Mouse (Mus musculus): ENCODE results near the gene Ndufa6. TPM values are rescaled to one million over a fixed set of nuclear protein-coding genes. Genes with fewer than 3 reads are reported as not detected.
A peak's percentile ranks its signal among the peaks of the same experiment; 100 is the strongest.

Gene Ndufa6
- polyA plus RNA-seq, 1 experiment from 2014 or later = 396 TPM

- Histone ChIP-seq H3K36me3 (ENCODE audit: control insufficient read depth, insufficient read depth, low read length) (peaks cover 11% of the 10 kb centered on the region), H3K27ac (ENCODE audit: low read depth, low read length) (peak overlapping the region; percentile 75; the same call in 1 of the 2 replicates), H3K4me2 (replicated peaks; ENCODE audit: low read depth, low read length) (peak overlapping the region; percentile 84), H3K4me3 (ENCODE audit: low read length) (peak overlapping the region; percentile 51), H3K27me3 (ENCODE audit: control insufficient read depth, insufficient read depth, low read length) (no peaks in the 10 kb centered on the region), H3K9me3 (ENCODE audit: control insufficient read depth, low read length) (no peaks in the 10 kb centered on the region), H3K4me1 (ENCODE audit: control insufficient read depth, insufficient read depth, low read length) (peaks cover 16% of the 10 kb centered on the region), H3K9ac (ENCODE audit: low read depth, low read length) (peak overlapping the region; percentile 73)
- ATAC-seq (ENCODE audit: low FRiP score, low TSS enrichment) = no peak
- 39% methylated on average over 21 of the region's 21 CpGs for WGBS
These were observed 13.6 kb downstream of the Ndufa6 start for GRCm38 (mm10) chr15:82340414-82341035.

- H3K4me1 ChIP-seq (ENCODE audit: control insufficient read depth, insufficient read depth, low read length) = peaks cover 16% of the 10 kb centered on the region
- WGBS = 72% methylated on average over 8 of the region's 8 CpGs
- H3K9ac ChIP-seq (ENCODE audit: low read depth, low read length) = no peak overlapping the region
- H3K36me3 ChIP-seq (ENCODE audit: control insufficient read depth, insufficient read depth, low read length) = peaks cover 19% of the 10 kb centered on the region
- H3K9me3 ChIP-seq (ENCODE audit: control insufficient read depth, low read length) = no peaks in the 10 kb centered on the region
- no peak overlapping the region for H3K4me2 ChIP-seq (replicated peaks; ENCODE audit: low read depth, low read length)
- ATAC-seq (ENCODE audit: low FRiP score, low TSS enrichment) = no peak
- no peaks in the 10 kb centered on the region for H3K27me3 ChIP-seq (ENCODE audit: control insufficient read depth, insufficient read depth, low read length)
- H3K27ac ChIP-seq (ENCODE audit: low read depth, low read length) = no peak overlapping the region
- no peak overlapping the region for H3K4me3 ChIP-seq (ENCODE audit: low read length)
These were observed 14.4 kb downstream of the Ndufa6 start for GRCm38 (mm10) chr15:82339634-82340254.

GRCm38 (mm10) chr15:82339150-82339549 lies 15.0 kb downstream of the Ndufa6 start:
- Histone ChIP-seq H3K4me2 (replicated peaks; ENCODE audit: low read depth, low read length) (peak overlapping the region; percentile 72), H3K9me3 (ENCODE audit: control insufficient read depth, low read length) (no peaks in the 10 kb centered on the region), H3K4me3 (ENCODE audit: low read length) (peak overlapping the region; percentile 53), H3K4me1 (ENCODE audit: control insufficient read depth, insufficient read depth, low read length) (peaks cover 16% of the 10 kb centered on the region), H3K27ac (ENCODE audit: low read depth, low read length) (no peak overlapping the region), H3K36me3 (ENCODE audit: control insufficient read depth, insufficient read depth, low read length) (peaks cover 25% of the 10 kb centered on the region), H3K9ac (ENCODE audit: low read depth, low read length) (peak overlapping the region; percentile 65; the same call in 1 of the 2 replicates), H3K27me3 (ENCODE audit: control insufficient read depth, insufficient read depth, low read length) (no peaks in the 10 kb centered on the region)
- WGBS = 62% methylated on average over 10 of the region's 10 CpGs
- ATAC-seq (ENCODE audit: low FRiP score, low TSS enrichment) = no peak

GRCm38 (mm10) chr15:82338593-82339112 lies 15.5 kb downstream of the Ndufa6 start, which contains the start of the genes Naga, Pheta2 and Smdt1:
Naga (minus strand) TSS chr15:82338925.
Pheta2 (plus strand) TSS chr15:82338942.
Smdt1 (plus strand) TSS chr15:82338959.
- peak within 1 kb of the TSS; percentile 53 for H3K4me3 ChIP-seq (ENCODE audit: low read length)
- peak; percentile 88 for ATAC-seq (ENCODE audit: low FRiP score, low TSS enrichment)
- peaks cover 27% of the 10 kb centered on the region for H3K36me3 ChIP-seq (ENCODE audit: control insufficient read depth, insufficient read depth, low read length)
- peaks cover 16% of the 10 kb centered on the region for H3K4me1 ChIP-seq (ENCODE audit: control insufficient read depth, insufficient read depth, low read length)
- no peaks in the 10 kb centered on the region for H3K27me3 ChIP-seq (ENCODE audit: control insufficient read depth, insufficient read depth, low read length)
- H3K9ac ChIP-seq (ENCODE audit: low read depth, low read length) = peak within 1 kb of the TSS; percentile 65
- H3K4me2 ChIP-seq (replicated peaks; ENCODE audit: low read depth, low read length) = peak within 1 kb of the TSS; percentile 72
- peak within 1 kb of the TSS; percentile 30; the same call in 1 of the 2 replicates for H3K27ac ChIP-seq (ENCODE audit: low read depth, low read length)
- WGBS = 0% methylated on average over 39 of the region's 41 CpGs
- no peaks in the 10 kb centered on the region for H3K9me3 ChIP-seq (ENCODE audit: control insufficient read depth, low read length)

GRCm38 (mm10) chr15:82337875-82338274 lies 16.2 kb downstream of the Ndufa6 start:
- 0 out of 2 replicates have a peak overlapping the region, but pooled peaks have one; percentile 30 for H3K27ac ChIP-seq (ENCODE audit: low read depth, low read length)
- peaks cover 27% of the 10 kb centered on the region for H3K36me3 ChIP-seq (ENCODE audit: control insufficient read depth, insufficient read depth, low read length)
- peaks cover 16% of the 10 kb centered on the region for H3K4me1 ChIP-seq (ENCODE audit: control insufficient read depth, insufficient read depth, low read length)
- H3K9ac ChIP-seq (ENCODE audit: low read depth, low read length) = peak overlapping the region; percentile 65
- ATAC-seq (ENCODE audit: low FRiP score, low TSS enrichment) = no peak
- no peaks in the 10 kb centered on the region for H3K9me3 ChIP-seq (ENCODE audit: control insufficient read depth, low read length)
- peak overlapping the region; percentile 53 for H3K4me3 ChIP-seq (ENCODE audit: low read length)
- peak overlapping the region; percentile 72 for H3K4me2 ChIP-seq (replicated peaks; ENCODE audit: low read depth, low read length)
- H3K27me3 ChIP-seq (ENCODE audit: control insufficient read depth, insufficient read depth, low read length) = no peaks in the 10 kb centered on the region
- WGBS = 24% methylated on average over 4 of the region's 4 CpGs

- no peak overlapping the region for H3K4me3 ChIP-seq (ENCODE audit: low read length)
These were observed 17.5 kb downstream of the Ndufa6 start for GRCm38 (mm10) chr15:82336629-82337028.

GRCm38 (mm10) chr15:82335194-82335593 lies 18.9 kb downstream of the Ndufa6 start:
- WGBS = 100% methylated on average over 4 of the region's 4 CpGs
- Histone ChIP-seq H3K4me3 (ENCODE audit: low read length) (no peak overlapping the region), H3K27me3 (ENCODE audit: control insufficient read depth, insufficient read depth, low read length) (no peaks in the 10 kb centered on the region), H3K4me1 (ENCODE audit: control insufficient read depth, insufficient read depth, low read length) (peaks cover 11% of the 10 kb centered on the region), H3K4me2 (replicated peaks; ENCODE audit: low read depth, low read length) (no peak overlapping the region), H3K27ac (ENCODE audit: low read depth, low read length) (no peak overlapping the region), H3K9me3 (ENCODE audit: control insufficient read depth, low read length) (no peaks in the 10 kb centered on the region), H3K36me3 (ENCODE audit: control insufficient read depth, insufficient read depth, low read length) (peaks cover 31% of the 10 kb centered on the region), H3K9ac (ENCODE audit: low read depth, low read length) (no peak overlapping the region)
- no peak for ATAC-seq (ENCODE audit: low FRiP score, low TSS enrichment)

More at GRCm38 (mm10) chr15:82336629-82337028, 17.5 kb downstream of the Ndufa6 start:
- no peak for ATAC-seq (ENCODE audit: low FRiP score, low TSS enrichment)
- 91% methylated on average over 12 of the region's 12 CpGs for WGBS
- H3K27me3 ChIP-seq (ENCODE audit: control insufficient read depth, insufficient read depth, low read length) = no peaks in the 10 kb centered on the region
- H3K4me2 ChIP-seq (replicated peaks; ENCODE audit: low read depth, low read length) = no peak overlapping the region
- no peak overlapping the region for H3K9ac ChIP-seq (ENCODE audit: low read depth, low read length)
- peaks cover 27% of the 10 kb centered on the region for H3K36me3 ChIP-seq (ENCODE audit: control insufficient read depth, insufficient read depth, low read length)
- no peaks in the 10 kb centered on the region for H3K9me3 ChIP-seq (ENCODE audit: control insufficient read depth, low read length)
- no peak overlapping the region for H3K27ac ChIP-seq (ENCODE audit: low read depth, low read length)
- H3K4me1 ChIP-seq (ENCODE audit: control insufficient read depth, insufficient read depth, low read length) = peaks cover 11% of the 10 kb centered on the region

- ATAC-seq (ENCODE audit: low FRiP score, low TSS enrichment) = no peak
- no peaks in the 10 kb centered on the region for H3K9me3 ChIP-seq (ENCODE audit: control insufficient read depth, low read length)
- H3K36me3 ChIP-seq (ENCODE audit: control insufficient read depth, insufficient read depth, low read length) = peaks cover 8% of the 10 kb centered on the region; the same call in 1 of the 2 replicates
- peaks cover 5% of the 10 kb centered on the region; the same call in 1 of the 2 replicates for H3K4me1 ChIP-seq (ENCODE audit: control insufficient read depth, insufficient read depth, low read length)
- H3K27me3 ChIP-seq (ENCODE audit: control insufficient read depth, insufficient read depth, low read length) = no peaks in the 10 kb centered on the region
- no peak overlapping the region for H3K4me2 ChIP-seq (replicated peaks; ENCODE audit: low read depth, low read length)
- no peak overlapping the region for H3K9ac ChIP-seq (ENCODE audit: low read depth, low read length)
- H3K4me3 ChIP-seq (ENCODE audit: low read length) = no peak overlapping the region
- H3K27ac ChIP-seq (ENCODE audit: low read depth, low read length) = no peak overlapping the region
- 68% methylated on average over 2 of the region's 2 CpGs for WGBS
These were observed 28.7 kb downstream of the Ndufa6 start for GRCm38 (mm10) chr15:82325382-82325781.

GRCm38 (mm10) chr15:82322195-82322594 lies 31.9 kb downstream of the Ndufa6 start:
- WGBS = 74% methylated on average over 8 of the region's 8 CpGs
- H3K4me3 ChIP-seq (ENCODE audit: low read length) = no peak overlapping the region
- no peak overlapping the region for H3K9ac ChIP-seq (ENCODE audit: low read depth, low read length)
- ATAC-seq (ENCODE audit: low FRiP score, low TSS enrichment) = no peak
- H3K27ac ChIP-seq (ENCODE audit: low read depth, low read length) = no peak overlapping the region
- H3K27me3 ChIP-seq (ENCODE audit: control insufficient read depth, insufficient read depth, low read length) = no peaks in the 10 kb centered on the region
- H3K36me3 ChIP-seq (ENCODE audit: control insufficient read depth, insufficient read depth, low read length) = no peaks in the 10 kb centered on the region
- no peaks in the 10 kb centered on the region for H3K9me3 ChIP-seq (ENCODE audit: control insufficient read depth, low read length)
- peaks cover 5% of the 10 kb centered on the region; the same call in 1 of the 2 replicates for H3K4me1 ChIP-seq (ENCODE audit: control insufficient read depth, insufficient read depth, low read length)
- no peak overlapping the region for H3K4me2 ChIP-seq (replicated peaks; ENCODE audit: low read depth, low read length)

All from kidney, embryonic 14.5 days (tissue).